Mouse (Mus musculus): Measurements from ENCODE around the gene Ppara.

DNA sequence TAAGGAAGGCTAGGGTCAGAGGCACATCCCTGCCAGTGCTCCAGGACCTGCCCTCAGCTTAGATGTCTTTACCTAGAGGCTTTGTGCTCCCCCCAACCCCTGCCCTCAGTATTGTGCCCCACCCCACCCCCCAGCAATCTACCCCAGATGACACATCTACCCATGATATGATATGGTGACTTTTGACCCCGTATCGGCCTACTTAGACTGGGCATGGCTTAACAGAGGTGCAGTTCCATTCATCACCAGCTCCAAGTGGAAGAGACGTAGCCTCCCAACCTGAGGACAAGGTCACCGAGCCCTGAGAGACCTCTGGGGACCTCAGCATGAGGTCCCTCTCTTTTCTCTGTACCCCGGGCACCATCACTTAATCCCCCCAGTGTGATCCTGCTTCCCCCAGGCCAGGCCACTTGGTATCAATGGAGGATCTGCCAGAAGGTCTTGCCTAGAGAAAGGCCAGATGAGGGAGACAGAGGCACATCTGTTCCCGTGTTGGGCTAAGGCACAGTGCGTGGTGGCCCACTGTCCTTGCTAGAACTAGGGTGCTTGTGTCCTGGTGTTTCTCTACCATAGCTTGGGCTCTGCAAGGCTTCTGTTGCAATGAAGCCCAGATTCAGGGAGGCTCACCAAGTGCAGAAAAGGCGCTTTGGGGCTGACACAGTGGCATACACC is 30.3 kb upstream of the Ppara start:
- no peak for TF ChIP-seq FLI1 (IDR thresholded peaks at IDR 0.05; ENCODE audit: low read length)
- no peak for TF ChIP-seq GATA1 (IDR thresholded peaks at IDR 0.05; ENCODE audit: borderline replicate concordance, low read length)

All from megakaryocyte, embryonic 14.5 days (primary cell).